Mouse (Mus musculus) hindbrain, embryonic 13.5 days (tissue): ENCODE data around the gene Gm16427. TPM values are rescaled to one million over a fixed set of nuclear protein-coding genes. Genes with fewer than 3 reads are reported as not detected.
"Not testable (repeated sequence)": the region's sequence is repeated elsewhere in the genome, so short reads cannot be mapped to it uniquely, and the experiment has no call there.

Experiments used
- ATAC-seq: fragments of 200-750 bp; cut with Nextera tagmentation; 2 replicates; pipeline ENCODE4 v1.8.0; 2017; ENCODE audit warnings: moderate TSS enrichment; ENCODE audit not compliant: low FRiP score
- H3K27ac ChIP-seq: fragments of 300-500 bp; sonication (generic); 2 replicates; pipeline ENCODE4 v1.5.1; 2015; ENCODE audit warnings: inconsistent platforms, mild to moderate bottlenecking, moderate library complexity
- H3K27me3 ChIP-seq: fragments of 300-500 bp; sonication (generic); 2 replicates; pipeline ENCODE4 v1.6.1; 2015; ENCODE audit warnings: mild to moderate bottlenecking, inconsistent platforms
- H3K36me3 ChIP-seq: fragments of 300-500 bp; sonication (generic); 2 replicates; pipeline ENCODE4 v1.6.1; 2015; ENCODE audit warnings: mild to moderate bottlenecking, inconsistent platforms
- H3K4me1 ChIP-seq: fragments of 300-500 bp; sonication (generic); replicated peaks from 2 replicates; pipeline ENCODE4 v1.6.1; 2015; ENCODE audit warnings: inconsistent platforms
- H3K4me2 ChIP-seq: fragments of 300-500 bp; sonication (generic); 2 replicates; pipeline ENCODE4 v1.6.1; 2015; ENCODE audit warnings: inconsistent platforms, mild to moderate bottlenecking, moderate library complexity
- H3K4me3 ChIP-seq: fragments of 300-500 bp; sonication (generic); 2 replicates; pipeline ENCODE4 v1.5.1; 2015; ENCODE audit warnings: mild to moderate bottlenecking, inconsistent platforms
- H3K9ac ChIP-seq: fragments of 300-500 bp; sonication (generic); 2 replicates; pipeline ENCODE4 v1.6.1; 2015; ENCODE audit warnings: mild to moderate bottlenecking, inconsistent platforms
- H3K9me3 ChIP-seq: fragments of 300-500 bp; sonication (generic); 2 replicates; pipeline ENCODE4 v1.6.1; 2016; ENCODE audit warnings: inconsistent platforms
- WGBS: fragments of 180-500 bp; shearing (Covaris S2); methylation state at CpG from one replicate; pipeline ENCODE4 v1.1.7; 2015; 5-methylcytosine and 5-hydroxymethylcytosine counted together
- polyA plus RNA-seq: library from polyadenylated mRNA; unstranded; fragments of >200 nt; fragmentation: Nextera tagmentation; extraction: Ambion mirVana; gene quantifications from 2 replicates; pipeline ENCODE4 v1.2.1, GENCODE M21; 2015

Gm16427 gene
- polyA plus RNA-seq: not detected in 2 replicates

GRCm38 (mm10) chr5:93540100-93540499, at the start of gene Gm16427:
Gm16427 (minus strand) TSS chr5:93540200.
- H3K9ac ChIP-seq, ATAC-seq: not testable (repeated sequence)
- WGBS: 75% methylated on average over 2 of the region's 3 CpGs

More at GRCm38 (mm10) chr5:93540100-93540499, at the start of gene Gm16427:
- not testable (repeated sequence) for H3K4me3 ChIP-seq, H3K36me3 ChIP-seq, H3K4me1 ChIP-seq, H3K9me3 ChIP-seq, H3K27me3 ChIP-seq, H3K27ac ChIP-seq, H3K4me2 ChIP-seq

Other genes with a start within 250 kb of the Gm16427 start
- gene C87414, start 131.4 kb upstream of the Gm16427 start, polyA plus RNA-seq: not detected in 2 replicates